Mouse (Mus musculus): ENCODE results near the gene Utrn. TPM values are rescaled to one million over a fixed set of nuclear protein-coding genes. Genes with fewer than 3 reads are reported as not detected.

Gene Utrn
- polyA plus RNA-seq, 1 experiment, result 42.7 TPM

DNA sequence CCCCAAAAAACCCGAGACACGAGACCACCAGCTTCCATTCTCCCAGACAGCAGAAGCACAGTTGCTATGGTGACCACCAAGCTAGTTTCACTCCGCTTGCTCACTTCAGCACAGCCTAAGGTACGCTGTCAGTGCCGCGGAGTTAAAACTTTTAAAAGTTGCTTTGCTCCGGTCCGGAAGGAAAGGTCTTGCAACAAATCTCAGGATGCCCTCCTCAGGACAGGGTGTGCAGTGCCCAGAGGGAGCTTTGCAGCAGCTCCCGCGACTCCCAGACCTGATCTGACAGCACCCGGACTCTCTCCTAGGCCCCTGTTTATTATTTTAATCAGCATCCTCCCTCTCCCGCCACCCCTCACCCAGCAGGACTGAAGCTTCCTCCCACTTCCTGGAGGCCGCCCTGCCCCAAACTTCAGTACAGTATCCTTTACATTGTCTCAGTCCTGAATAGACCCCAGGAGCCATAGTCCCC is 320.5 kb downstream of the Utrn start:
- Histone ChIP-seq H3K27ac (replicated peaks; ENCODE audit: low read depth, low read length) (no peak overlapping the region), H3K4me1 (ENCODE audit: control insufficient read depth, insufficient read depth, insufficient read length, low read length) (peaks cover 10% of the 10 kb centered on the region), H3K4me3 (ENCODE audit: insufficient read depth, low read depth, low read length) (peak overlapping the region; percentile 35; the same call in 1 of the 2 replicates)

DNA sequence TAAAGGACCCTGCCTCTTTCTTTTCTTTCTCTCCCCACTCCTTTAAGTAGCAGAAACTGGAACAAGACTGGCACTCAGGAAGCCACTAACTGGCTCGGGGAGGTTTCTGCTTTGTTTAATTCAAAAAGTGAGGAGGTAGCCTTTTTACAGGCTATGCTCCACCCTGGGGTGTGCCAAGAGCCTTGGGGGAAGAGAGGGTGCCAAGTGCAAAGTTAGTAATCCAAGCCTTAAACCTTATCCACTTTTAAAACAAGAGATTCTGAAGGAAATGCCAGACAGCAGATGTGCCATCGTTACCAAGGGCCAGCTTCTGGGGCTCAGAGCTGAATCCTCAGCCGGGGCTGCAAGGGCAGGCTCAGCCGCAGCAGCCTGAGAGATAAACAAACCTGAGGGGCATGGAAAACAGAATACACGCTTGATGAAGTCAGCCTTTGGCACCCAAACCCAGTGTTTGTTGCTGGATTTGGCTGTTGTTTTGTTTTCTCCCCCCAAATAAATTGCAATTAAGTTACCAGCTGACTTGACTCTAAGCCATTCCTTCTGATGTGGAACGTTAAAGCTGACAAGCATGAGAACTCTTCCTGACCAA is 322.0 kb downstream of the Utrn start:
- peaks cover 7% of the 10 kb centered on the region for H3K4me1 ChIP-seq (ENCODE audit: control insufficient read depth, insufficient read depth, insufficient read length, low read length)
- no peak overlapping the region for H3K27ac ChIP-seq (replicated peaks; ENCODE audit: low read depth, low read length)
- no peak overlapping the region for H3K4me3 ChIP-seq (ENCODE audit: insufficient read depth, low read depth, low read length)

DNA sequence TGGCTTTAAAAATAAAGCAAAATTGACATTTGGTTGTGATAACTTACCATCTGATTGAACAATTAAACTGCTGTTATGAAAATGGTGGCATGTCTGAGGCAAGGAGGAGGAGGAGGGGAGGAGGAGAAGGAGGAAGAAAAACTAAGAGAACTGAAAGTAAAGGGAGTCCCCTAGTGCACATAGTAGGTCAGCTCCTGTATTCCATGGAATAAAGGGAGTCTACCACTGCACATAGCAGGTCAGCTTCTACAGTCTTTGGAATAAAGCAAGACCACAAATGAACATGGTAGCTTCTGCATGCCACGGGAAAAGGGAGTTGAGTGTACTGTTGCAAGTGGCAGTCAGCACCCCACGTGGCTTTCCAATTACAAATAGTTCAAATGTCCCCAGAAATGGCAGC is 323.7 kb downstream of the Utrn start:
- Histone ChIP-seq H3K4me3 (ENCODE audit: insufficient read depth, low read depth, low read length) (no peak overlapping the region), H3K27ac (replicated peaks; ENCODE audit: low read depth, low read length) (no peak overlapping the region), H3K4me1 (ENCODE audit: control insufficient read depth, insufficient read depth, insufficient read length, low read length) (peaks cover 7% of the 10 kb centered on the region)

DNA sequence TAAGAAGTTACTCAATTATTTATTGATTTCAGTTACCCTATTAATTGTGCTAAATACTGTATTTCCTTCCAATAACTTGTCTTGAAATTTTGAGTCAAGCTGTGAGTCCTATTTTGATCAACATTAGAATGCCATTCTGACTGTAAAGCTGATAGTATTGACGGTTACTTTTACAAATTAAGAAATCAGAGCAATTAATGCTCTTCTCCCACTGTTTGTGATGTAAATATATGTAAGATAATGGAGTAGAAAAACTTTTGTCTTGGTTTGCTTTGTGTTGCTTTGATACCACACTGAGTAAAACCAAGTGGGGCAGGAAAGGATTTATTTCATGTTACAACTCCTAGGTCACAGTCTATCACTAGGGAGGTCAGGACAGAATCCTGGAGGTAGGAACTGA is 327.4 kb downstream of the Utrn start:
- H3K4me3 ChIP-seq (ENCODE audit: insufficient read depth, low read depth, low read length), result no peak overlapping the region

DNA sequence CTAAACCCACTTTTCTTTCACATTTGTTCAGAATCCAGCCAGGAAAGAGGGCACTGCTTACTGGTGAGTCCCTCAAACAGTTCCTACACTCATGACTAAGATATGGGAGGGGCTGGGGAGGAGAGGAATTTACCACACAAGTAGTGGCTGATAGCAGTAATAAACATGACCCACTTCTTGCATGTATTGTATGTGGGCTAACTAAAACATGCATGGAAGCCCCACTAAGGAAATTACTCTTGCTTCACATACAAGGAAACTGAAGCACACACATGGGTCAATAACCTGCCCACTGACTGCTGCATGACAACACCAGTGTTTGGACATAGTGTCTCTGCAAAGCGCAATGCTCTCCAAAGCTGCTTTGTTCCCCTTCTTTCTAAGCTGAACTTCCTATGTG is 333.9 kb downstream of the Utrn start:
- H3K4me3 ChIP-seq (ENCODE audit: insufficient read depth, low read depth, low read length), result no peak overlapping the region
- H3K27ac ChIP-seq (replicated peaks; ENCODE audit: low read depth, low read length), result no peak overlapping the region
- H3K4me1 ChIP-seq (ENCODE audit: control insufficient read depth, insufficient read depth, insufficient read length, low read length), result no peaks in the 10 kb centered on the region

More for the DNA sequence above, 327.4 kb downstream of the Utrn start:
- Histone ChIP-seq H3K4me1 (ENCODE audit: control insufficient read depth, insufficient read depth, insufficient read length, low read length) (no peaks in the 10 kb centered on the region), H3K27ac (replicated peaks; ENCODE audit: low read depth, low read length) (no peak overlapping the region)

DNA sequence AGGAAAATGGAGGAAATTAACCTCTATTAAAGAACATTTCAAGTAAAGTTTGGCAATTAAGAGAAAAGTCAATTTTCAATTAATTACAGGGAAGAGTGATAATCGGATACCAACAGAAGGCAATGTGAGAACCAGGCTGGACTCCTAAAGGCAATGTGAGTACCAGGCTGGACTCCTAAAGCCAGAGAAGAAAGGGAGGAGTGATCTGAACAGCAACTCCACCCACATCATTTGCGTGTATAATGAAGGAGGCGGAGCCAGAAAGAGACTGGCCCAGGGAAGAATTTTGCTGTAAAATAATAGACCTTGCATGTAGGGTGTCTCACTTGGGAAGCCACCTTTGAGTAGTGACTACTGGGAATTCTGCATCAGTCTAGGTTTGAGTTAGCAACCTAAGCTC is 334.4 kb downstream of the Utrn start:
- no peak overlapping the region for H3K4me3 ChIP-seq (ENCODE audit: insufficient read depth, low read depth, low read length)
- no peaks in the 10 kb centered on the region for H3K4me1 ChIP-seq (ENCODE audit: control insufficient read depth, insufficient read depth, insufficient read length, low read length)
- no peak overlapping the region for H3K27ac ChIP-seq (replicated peaks; ENCODE audit: low read depth, low read length)

DNA sequence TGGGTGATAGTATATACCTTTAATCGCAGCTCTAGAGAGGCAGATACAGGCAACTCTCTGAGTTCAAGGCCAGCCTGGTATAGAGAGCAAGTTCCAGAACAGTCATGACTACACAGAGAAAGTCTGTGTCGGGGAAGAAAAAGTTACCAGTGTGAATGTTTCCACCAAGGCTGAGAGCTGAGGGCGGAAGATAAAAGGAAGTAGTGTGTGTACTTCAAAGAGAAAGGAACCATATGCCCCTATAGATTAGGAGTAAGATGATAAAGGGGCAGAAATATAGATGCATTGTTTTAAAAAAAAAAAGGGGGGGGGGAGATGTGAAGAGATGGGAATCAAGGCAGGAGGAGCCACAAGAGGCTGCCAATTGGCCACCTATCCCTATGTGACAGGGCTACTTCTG is 334.9 kb downstream of the Utrn start:
- Histone ChIP-seq H3K4me3 (ENCODE audit: insufficient read depth, low read depth, low read length) (no peak overlapping the region), H3K27ac (replicated peaks; ENCODE audit: low read depth, low read length) (no peak overlapping the region), H3K4me1 (ENCODE audit: control insufficient read depth, insufficient read depth, insufficient read length, low read length) (no peaks in the 10 kb centered on the region)

DNA sequence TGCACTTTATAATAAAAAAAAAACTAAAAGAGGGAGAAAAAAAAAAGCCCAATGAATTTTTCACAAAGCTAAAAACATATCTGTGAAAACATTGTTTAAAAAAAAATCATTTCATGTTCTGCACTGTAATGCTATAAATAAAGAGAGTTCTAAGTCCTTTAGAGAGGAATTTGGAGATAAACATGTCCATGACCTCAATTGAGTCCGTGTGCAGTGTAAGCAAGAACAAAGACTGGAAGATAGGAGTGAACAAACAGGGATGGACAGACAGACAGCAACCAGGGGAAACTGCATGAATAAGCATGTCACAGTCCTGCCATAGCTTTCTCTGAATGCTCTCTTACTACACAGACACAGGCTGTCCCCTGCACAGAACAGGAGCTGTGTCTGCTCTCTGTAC is 347.1 kb downstream of the Utrn start:
- Histone ChIP-seq H3K27ac (replicated peaks; ENCODE audit: low read depth, low read length) (no peak overlapping the region), H3K4me3 (ENCODE audit: insufficient read depth, low read depth, low read length) (no peak overlapping the region), H3K4me1 (ENCODE audit: control insufficient read depth, insufficient read depth, insufficient read length, low read length) (no peaks in the 10 kb centered on the region)

DNA sequence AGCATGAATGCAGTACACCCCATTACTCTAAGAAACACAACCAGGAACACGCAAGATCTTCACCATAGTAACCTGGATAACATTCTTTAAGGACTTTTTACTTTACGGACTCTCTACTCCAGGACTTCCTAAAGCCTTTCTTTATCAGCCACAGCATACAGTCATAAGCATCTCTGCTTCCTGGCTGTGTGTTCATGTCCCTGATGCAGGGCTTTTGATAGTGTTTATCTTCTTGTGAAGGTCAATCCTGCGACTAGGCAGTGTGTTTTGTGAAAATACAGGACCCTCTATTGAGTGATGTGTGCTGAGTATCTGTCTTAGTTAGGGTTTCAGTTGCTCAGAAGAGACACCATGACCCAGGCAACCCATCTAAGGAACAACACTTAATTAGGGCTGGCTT is 351.0 kb downstream of the Utrn start:
- no peaks in the 10 kb centered on the region for H3K4me1 ChIP-seq (ENCODE audit: control insufficient read depth, insufficient read depth, insufficient read length, low read length)
- H3K4me3 ChIP-seq (ENCODE audit: insufficient read depth, low read depth, low read length), result no peak overlapping the region
- no peak overlapping the region for H3K27ac ChIP-seq (replicated peaks; ENCODE audit: low read depth, low read length)

DNA sequence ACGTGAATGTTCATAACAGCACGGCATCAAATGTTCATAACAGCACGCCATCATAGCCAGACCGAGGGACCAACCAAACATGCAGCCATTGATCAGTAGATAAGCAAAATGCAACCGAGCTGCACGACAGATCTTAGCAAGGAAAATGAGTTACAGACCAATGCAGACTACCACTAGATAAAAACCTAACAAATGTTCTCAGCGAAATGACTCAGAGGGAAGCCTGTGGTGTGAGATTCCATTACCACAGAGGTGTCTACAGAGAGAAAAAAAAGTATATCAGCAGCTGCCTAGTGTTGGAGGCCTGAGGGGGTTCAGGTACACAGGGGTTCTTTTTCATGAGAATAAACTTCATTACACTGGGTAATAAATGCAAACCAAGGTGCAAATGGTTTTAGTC is 363.6 kb downstream of the Utrn start:
- no peak overlapping the region for H3K4me3 ChIP-seq (ENCODE audit: insufficient read depth, low read depth, low read length)
- H3K27ac ChIP-seq (replicated peaks; ENCODE audit: low read depth, low read length), result no peak overlapping the region
- H3K4me1 ChIP-seq (ENCODE audit: control insufficient read depth, insufficient read depth, insufficient read length, low read length), result no peaks in the 10 kb centered on the region

DNA sequence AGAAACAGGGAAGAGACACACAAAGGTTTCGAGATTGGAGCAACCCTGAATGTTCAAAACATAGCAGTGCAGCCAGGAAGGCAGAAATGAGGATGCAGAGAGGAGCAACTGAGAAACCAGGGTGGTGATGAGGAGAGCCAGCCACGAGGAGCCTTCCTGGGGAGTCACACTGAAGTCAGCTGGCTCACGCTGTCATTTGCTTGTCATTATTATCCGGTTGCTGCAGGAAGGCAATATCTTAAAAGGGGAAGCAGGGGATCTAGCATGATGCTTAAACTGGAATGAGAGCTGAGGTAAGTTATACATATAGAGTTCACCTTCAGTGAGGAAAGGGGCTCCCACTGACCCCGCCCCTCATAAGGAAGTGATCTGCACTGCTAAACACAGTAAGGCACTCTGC is 368.7 kb downstream of the Utrn start:
- H3K27ac ChIP-seq (replicated peaks; ENCODE audit: low read depth, low read length), result no peak overlapping the region
- H3K4me1 ChIP-seq (ENCODE audit: control insufficient read depth, insufficient read depth, insufficient read length, low read length), result no peaks in the 10 kb centered on the region
- no peak overlapping the region for H3K4me3 ChIP-seq (ENCODE audit: insufficient read depth, low read depth, low read length)

DNA sequence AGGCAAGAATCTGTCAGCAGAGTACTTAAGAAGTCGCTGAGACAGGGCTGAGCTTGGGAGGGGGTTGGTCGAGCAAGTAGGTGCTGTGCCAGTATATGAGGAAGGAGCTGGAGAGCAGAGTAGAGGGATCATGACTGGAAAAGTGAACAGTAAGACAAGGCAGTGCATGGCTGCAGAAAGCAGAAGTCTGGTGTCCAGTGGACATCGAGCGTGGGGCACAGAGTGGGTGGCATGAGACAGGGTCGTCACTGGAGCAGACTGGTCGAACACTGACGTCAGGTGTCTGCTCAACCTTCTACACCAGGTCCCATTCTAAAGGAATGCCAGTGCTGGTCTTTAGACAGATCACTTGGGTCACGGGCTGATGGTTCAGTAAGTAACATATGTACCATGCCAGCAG is 371.6 kb downstream of the Utrn start:
- Histone ChIP-seq H3K4me3 (ENCODE audit: insufficient read depth, low read depth, low read length) (no peak overlapping the region), H3K27ac (replicated peaks; ENCODE audit: low read depth, low read length) (no peak overlapping the region), H3K4me1 (ENCODE audit: control insufficient read depth, insufficient read depth, insufficient read length, low read length) (no peaks in the 10 kb centered on the region)

DNA sequence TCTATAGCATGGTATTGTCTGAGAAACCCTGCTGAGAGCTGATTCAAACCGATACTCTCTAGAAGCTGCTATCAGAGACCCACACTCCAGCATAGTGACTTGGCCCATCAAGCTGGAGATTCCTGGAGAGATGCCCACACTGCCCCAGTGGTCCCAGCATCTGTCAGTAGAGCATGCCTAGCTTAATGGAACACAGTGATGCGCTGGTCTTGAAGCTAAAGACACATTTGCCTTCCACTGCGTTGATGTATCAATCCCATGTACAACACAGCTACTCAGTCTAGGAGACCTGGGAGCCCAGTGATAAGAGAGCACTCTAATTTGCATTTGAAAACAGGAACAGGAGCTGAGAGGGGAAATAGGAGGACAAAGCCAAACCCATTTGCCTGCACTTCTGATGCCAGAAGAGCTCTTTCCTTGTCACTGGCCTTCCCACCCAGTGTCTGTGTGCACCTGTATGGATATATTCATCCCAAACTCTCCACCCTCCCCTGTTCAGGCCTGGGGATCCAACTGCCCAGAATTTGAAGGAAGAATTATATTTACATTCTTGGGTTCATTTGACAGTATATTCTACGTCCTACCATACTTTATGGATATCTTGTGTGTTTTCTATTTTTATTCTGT is 379.5 kb downstream of the Utrn start:
- Histone ChIP-seq H3K27ac (replicated peaks; ENCODE audit: low read depth, low read length) (no peak overlapping the region), H3K4me1 (ENCODE audit: control insufficient read depth, insufficient read depth, insufficient read length, low read length) (no peaks in the 10 kb centered on the region), H3K4me3 (ENCODE audit: insufficient read depth, low read depth, low read length) (no peak overlapping the region)

DNA sequence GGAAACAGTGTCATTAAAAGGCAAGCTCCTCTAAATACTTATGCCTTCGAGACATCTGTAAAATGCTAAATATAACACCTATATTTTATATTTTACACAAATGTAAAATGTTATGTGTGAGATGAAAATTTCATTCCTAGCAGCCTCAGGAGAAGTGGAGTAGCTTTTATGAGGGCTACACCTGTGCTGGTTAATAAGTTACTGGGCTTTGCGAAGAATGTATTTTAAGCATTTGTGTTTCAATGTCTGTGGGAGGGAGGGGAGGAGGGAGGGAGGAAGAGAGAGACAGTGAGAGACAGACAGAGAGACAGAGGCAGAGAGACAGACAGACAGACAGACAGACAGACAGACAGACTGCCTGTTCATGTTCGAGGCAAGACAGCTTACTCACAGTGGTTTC is 380.6 kb downstream of the Utrn start:
- Histone ChIP-seq H3K4me3 (ENCODE audit: insufficient read depth, low read depth, low read length) (no peak overlapping the region), H3K27ac (replicated peaks; ENCODE audit: low read depth, low read length) (no peak overlapping the region)

DNA sequence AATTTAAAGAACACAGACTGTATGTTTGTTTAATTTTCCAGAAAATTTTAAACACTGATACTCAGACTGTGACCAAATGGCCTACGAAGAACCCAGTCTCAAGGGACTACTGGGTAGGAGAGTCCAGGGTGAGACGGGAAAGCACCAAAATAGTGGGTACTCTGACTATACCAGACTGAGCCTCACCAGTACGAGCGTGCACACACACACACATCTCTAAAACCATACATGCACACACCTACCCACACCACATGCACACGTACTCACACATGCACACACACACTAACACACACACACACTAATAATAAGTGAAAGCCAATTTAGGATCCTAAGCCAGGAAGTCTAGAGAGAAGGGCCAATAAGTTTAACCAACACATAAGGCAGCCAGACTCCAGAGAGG is 381.0 kb downstream of the Utrn start:
- no peak overlapping the region for H3K4me3 ChIP-seq (ENCODE audit: insufficient read depth, low read depth, low read length)
- no peaks in the 10 kb centered on the region for H3K4me1 ChIP-seq (ENCODE audit: control insufficient read depth, insufficient read depth, insufficient read length, low read length)
- H3K27ac ChIP-seq (replicated peaks; ENCODE audit: low read depth, low read length), result no peak overlapping the region

More for the DNA sequence above, 380.6 kb downstream of the Utrn start:
- H3K4me1 ChIP-seq (ENCODE audit: control insufficient read depth, insufficient read depth, insufficient read length, low read length), result no peaks in the 10 kb centered on the region

DNA sequence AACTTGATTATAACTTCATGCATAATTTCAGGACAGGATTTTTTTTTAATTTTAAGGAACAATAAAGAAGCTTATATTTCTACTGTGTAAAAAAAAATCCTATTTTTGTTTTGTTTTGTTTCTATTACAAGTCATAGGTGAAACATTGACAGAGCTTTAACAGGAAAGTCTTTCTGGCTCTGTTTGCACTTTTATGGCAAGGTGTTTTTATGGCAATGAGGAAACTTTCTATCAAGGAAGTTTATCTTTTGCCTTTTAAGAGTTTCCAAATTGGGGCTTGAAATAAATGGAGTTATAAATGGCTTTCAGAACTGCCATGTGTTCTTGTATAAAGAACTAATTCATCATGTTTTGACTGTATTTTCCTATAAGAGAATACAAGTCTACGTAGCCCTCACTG is 385.7 kb downstream of the Utrn start:
- H3K27ac ChIP-seq (replicated peaks; ENCODE audit: low read depth, low read length), result no peak overlapping the region
- H3K4me3 ChIP-seq (ENCODE audit: insufficient read depth, low read depth, low read length), result no peak overlapping the region
- no peaks in the 10 kb centered on the region for H3K4me1 ChIP-seq (ENCODE audit: control insufficient read depth, insufficient read depth, insufficient read length, low read length)
